ENCODE assay signal across 11 mouse cellular contexts in the genomic region with DNA sequence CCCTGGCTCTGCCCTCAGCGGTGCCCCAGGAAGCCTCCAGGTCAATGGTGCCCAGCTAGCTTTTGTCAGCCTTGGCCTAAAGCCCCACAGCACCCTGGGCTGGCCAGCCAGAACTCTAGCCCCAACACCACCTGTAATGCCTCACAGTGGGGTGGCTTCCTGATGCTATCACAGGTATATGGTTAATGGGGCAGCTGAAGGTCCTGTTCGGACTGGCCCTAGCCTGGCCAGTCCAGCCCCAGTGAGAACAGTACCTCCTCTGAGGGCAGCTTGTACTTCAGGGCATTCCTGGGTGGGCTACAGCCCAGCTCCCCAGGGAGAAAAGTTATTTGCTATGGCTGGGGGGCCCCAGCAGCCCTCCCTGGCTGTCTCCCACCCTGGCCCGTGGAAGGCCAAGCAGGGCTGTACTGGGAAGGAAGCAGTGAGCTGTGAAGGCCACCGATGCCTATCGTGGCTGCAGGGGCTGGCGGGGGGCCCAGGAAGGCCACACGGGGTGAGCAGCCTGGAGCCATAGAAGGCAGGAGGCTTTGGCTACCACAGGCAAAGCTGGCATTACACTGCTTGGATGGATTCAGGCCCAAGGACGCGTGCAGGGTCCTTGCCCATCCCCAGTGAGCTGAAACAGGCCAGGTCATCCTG. TPM values are rescaled to one million over a fixed set of nuclear protein-coding genes. Genes with fewer than 3 reads are reported as not detected.
DNase-seq lines count a peak whose midpoint lies in the region; ATAC-seq and TF ChIP-seq lines count a peak whose summit lies in the region.
"Had no signal": no experiment of that assay in that cellular context is flagged by ENCODE, and none has a peak within 500 bp of the region (broad histone marks: within the 10 kb centered on the region; RNA-seq: fewer than 3 reads in every experiment).

No protein-coding gene starts in this region.

- no peak for ATAC-seq in hindbrain, embryonic 12.5 days (ENCODE audit: low FRiP score)
- no peak for ATAC-seq in liver, embryonic 13.5 days (ENCODE audit: low read depth)
- ATAC-seq in intestine, embryonic 16.5 days, result no peak
- no peak for ATAC-seq in inflammation-experienced regulatory T-cells, adult 6 months

- no peak for TF ChIP-seq POLR2A in kidney, adult 2 months (IDR thresholded peaks at IDR 0.05; ENCODE audit: low read depth, low read length)

- DNase-seq in hindbrain, embryonic 10.5 days (ENCODE audit: low spot score), result no peak
- peak; percentile 52 for DNase-seq in gastrocnemius, postnatal 25 days
- peak; percentile 75 for DNase-seq in kidney, adult 2 months
- no peak for DNase-seq in liver, embryonic 13.5 days
- DNase-seq in cerebellum, adult 11 months, result no peak

- H3K27ac ChIP-seq in hindbrain, embryonic 10.5 days, result peak overlapping the region; percentile 4; the same call in 1 of the 2 replicates
- no peak overlapping the region for H3K27ac ChIP-seq in hindbrain, embryonic 12.5 days
- peak overlapping the region; percentile 83 for H3K27ac ChIP-seq in kidney, adult 2 months (ENCODE audit: insufficient read depth, low read depth, low read length)
- H3K27ac ChIP-seq in liver, embryonic 13.5 days, result peak overlapping the region; percentile 100
- H3K27ac ChIP-seq in intestine, embryonic 16.5 days (ENCODE audit: low read length), result no peak overlapping the region

- peaks cover 55% of the 10 kb centered on the region for H3K4me1 ChIP-seq in hindbrain, embryonic 10.5 days (replicated peaks)
- peaks cover 6% of the 10 kb centered on the region for H3K4me1 ChIP-seq in hindbrain, embryonic 12.5 days
- peaks cover 10% of the 10 kb centered on the region; the same call in 1 of the 2 replicates for H3K4me1 ChIP-seq in kidney, adult 2 months (ENCODE audit: control insufficient read depth, insufficient read depth, low read length)
- peaks cover 70% of the 10 kb centered on the region for H3K4me1 ChIP-seq in liver, embryonic 13.5 days (replicated peaks)
- H3K4me1 ChIP-seq in intestine, embryonic 16.5 days (ENCODE audit: control insufficient read depth, insufficient read depth, low read length), result peaks cover 10% of the 10 kb centered on the region

- H3K4me2 ChIP-seq in hindbrain, embryonic 12.5 days (replicated peaks), result no peak overlapping the region
- peak overlapping the region; percentile 85 for H3K4me2 ChIP-seq in liver, embryonic 13.5 days
- no peak overlapping the region for H3K4me2 ChIP-seq in intestine, embryonic 16.5 days (ENCODE audit: low read depth, low read length)
- H3K4me2 ChIP-seq: midbrain, embryonic 11.5 days had no signal

- H3K9me3 ChIP-seq in hindbrain, embryonic 10.5 days, result no peaks in the 10 kb centered on the region
- no peaks in the 10 kb centered on the region for H3K9me3 ChIP-seq in hindbrain, embryonic 12.5 days (replicated peaks)
- H3K9me3 ChIP-seq in liver, embryonic 13.5 days (replicated peaks), result no peaks in the 10 kb centered on the region
- H3K9me3 ChIP-seq in intestine, embryonic 16.5 days (ENCODE audit: control insufficient read depth, low read length), result no peaks in the 10 kb centered on the region

- H3K4me3 ChIP-seq in hindbrain, embryonic 10.5 days, result no peak overlapping the region
- no peak overlapping the region for H3K4me3 ChIP-seq in hindbrain, embryonic 12.5 days
- H3K4me3 ChIP-seq in kidney, adult 2 months (ENCODE audit: insufficient read depth, low read depth, low read length), result no peak overlapping the region
- H3K4me3 ChIP-seq in liver, embryonic 13.5 days (replicated peaks), result no peak overlapping the region
- no peak overlapping the region for H3K4me3 ChIP-seq in intestine, embryonic 16.5 days (ENCODE audit: low read length)

- no peaks in the 10 kb centered on the region for H3K36me3 ChIP-seq in hindbrain, embryonic 10.5 days
- H3K36me3 ChIP-seq in hindbrain, embryonic 12.5 days, result no peaks in the 10 kb centered on the region
- H3K36me3 ChIP-seq in kidney, adult 2 months (ENCODE audit: control insufficient read depth, insufficient read depth, low read length), result no peaks in the 10 kb centered on the region
- H3K36me3 ChIP-seq in liver, embryonic 13.5 days, result peaks cover 3% of the 10 kb centered on the region
- H3K36me3 ChIP-seq in intestine, embryonic 16.5 days (ENCODE audit: control insufficient read depth, insufficient read depth, low read length), result no peaks in the 10 kb centered on the region

- H3K9ac ChIP-seq in hindbrain, embryonic 12.5 days, result no peak overlapping the region
- peak overlapping the region; percentile 99 for H3K9ac ChIP-seq in liver, embryonic 13.5 days
- H3K9ac ChIP-seq in intestine, embryonic 16.5 days (ENCODE audit: low read depth, low read length), result no peak overlapping the region; the same call in 1 of the 2 replicates

- no peak for TF ChIP-seq CTCF in kidney, adult 2 months (conservative IDR thresholded peaks at IDR 0.05; ENCODE audit: insufficient read depth, insufficient read length, low read depth, low read length)

- peaks cover 12% of the 10 kb centered on the region for H3K27me3 ChIP-seq in hindbrain, embryonic 10.5 days (ENCODE audit: insufficient read depth, poor library complexity, severe bottlenecking)
- H3K27me3 ChIP-seq in hindbrain, embryonic 12.5 days, result peaks cover 15% of the 10 kb centered on the region
- H3K27me3 ChIP-seq in kidney, adult 2 months (replicated peaks; ENCODE audit: control insufficient read depth, insufficient read depth, low read length), result no peaks in the 10 kb centered on the region
- peaks cover 15% of the 10 kb centered on the region for H3K27me3 ChIP-seq in liver, embryonic 13.5 days
- peaks cover 7% of the 10 kb centered on the region for H3K27me3 ChIP-seq in intestine, embryonic 16.5 days (replicated peaks; ENCODE audit: control insufficient read depth, insufficient read depth, low read length)

- 64% methylated on average over 9 of the region's 9 CpGs for WGBS in hindbrain, embryonic 10.5 days
- 63% methylated on average over 9 of the region's 9 CpGs for WGBS in hindbrain, embryonic 12.5 days
- 44% methylated on average over 9 of the region's 9 CpGs for WGBS in kidney, adult 2 months
- WGBS in liver, embryonic 13.5 days (ENCODE audit: insufficient replicate concordance), result 78% methylated on average over 9 of the region's 9 CpGs
- WGBS in intestine, embryonic 16.5 days, result 72% methylated on average over 9 of the region's 9 CpGs

RNA-seq across cellular contexts. Expression of gene Nhlrc4, which starts 0.9 kb away (rescaled TPM):
- polyA plus RNA-seq in hindbrain, embryonic 10.5 days (2016; fragmentation: Nextera tagmentation; extraction: Ambion mirVana), result 0.21 and 0.55 TPM in 2 replicates
- polyA plus RNA-seq in hindbrain, embryonic 12.5 days (2016; fragmentation: Nextera tagmentation; extraction: Ambion mirVana), result 0.27 TPM in 1 of 2 replicates, not detected in the other
- not detected for total RNA-seq in gastrocnemius, postnatal 25 days (2021)
- polyA plus RNA-seq in kidney, adult 2 months (2012; rRNA removed), result 16.0 and 21.0 TPM in 2 replicates
- polyA plus RNA-seq in liver, embryonic 13.5 days (2015; fragmentation: Nextera tagmentation; extraction: Ambion mirVana), result 5.1 and 7.2 TPM in 2 replicates
- polyA plus RNA-seq in intestine, embryonic 16.5 days (2015; fragmentation: Nextera tagmentation; extraction: Ambion mirVana), result 0.73 TPM in 1 of 2 replicates, not detected in the other
- not detected for polyA plus RNA-seq in inflammation-experienced regulatory T-cells, adult 6 months (2017; shearing (Covaris generic))
- polyA plus RNA-seq: heart, embryonic 14.5 days had no signal

RNA-seq across cellular contexts. Expression of gene Pigq, which starts 0.9 kb away (rescaled TPM):
- 65.4 and 72.6 TPM in 2 replicates for polyA plus RNA-seq in hindbrain, embryonic 10.5 days (2016; fragmentation: Nextera tagmentation; extraction: Ambion mirVana)
- 53.6 and 57.5 TPM in 2 replicates for polyA plus RNA-seq in hindbrain, embryonic 12.5 days (2016; fragmentation: Nextera tagmentation; extraction: Ambion mirVana)
- total RNA-seq in gastrocnemius, postnatal 25 days (2021), result 10 to 100 TPM; 30.0 to 31.9 TPM
- 236 and 270 TPM in 2 replicates for polyA plus RNA-seq in kidney, adult 2 months (2012; rRNA removed)
- polyA plus RNA-seq in liver, embryonic 13.5 days (2015; fragmentation: Nextera tagmentation; extraction: Ambion mirVana), result 126 and 152 TPM in 2 replicates
- 57.8 and 59.7 TPM in 2 replicates for polyA plus RNA-seq in intestine, embryonic 16.5 days (2015; fragmentation: Nextera tagmentation; extraction: Ambion mirVana)
- polyA plus RNA-seq in inflammation-experienced regulatory T-cells, adult 6 months (2017; shearing (Covaris generic)), result 10 to 100 TPM; 22.0 to 28.6 (median 27.4) TPM

RNA-seq across cellular contexts. Expression of gene A930017K11Rik, which starts 6.7 kb away (rescaled TPM):
- polyA plus RNA-seq in hindbrain, embryonic 10.5 days (2016; fragmentation: Nextera tagmentation; extraction: Ambion mirVana), result 0.25 and 0.34 TPM in 2 replicates
- 0.17 and 0.18 TPM in 2 replicates for polyA plus RNA-seq in hindbrain, embryonic 12.5 days (2016; fragmentation: Nextera tagmentation; extraction: Ambion mirVana)
- not detected for total RNA-seq in gastrocnemius, postnatal 25 days (2021)
- polyA plus RNA-seq in kidney, adult 2 months (2012; rRNA removed), result 7.2 and 8.3 TPM in 2 replicates
- polyA plus RNA-seq in liver, embryonic 13.5 days (2015; fragmentation: Nextera tagmentation; extraction: Ambion mirVana), result 0.24 and 0.32 TPM in 2 replicates
- polyA plus RNA-seq in intestine, embryonic 16.5 days (2015; fragmentation: Nextera tagmentation; extraction: Ambion mirVana), result 0.21 and 0.22 TPM in 2 replicates
- not detected for polyA plus RNA-seq in inflammation-experienced regulatory T-cells, adult 6 months (2017; shearing (Covaris generic))
- total RNA-seq: liver, adult 2 months had no signal
- polyA plus RNA-seq: heart, embryonic 14.5 days; liver, adult 2 months; midbrain, embryonic 11.5 days had no signal

RNA-seq across cellular contexts. Expression of gene Rab40c, which starts 26.1 kb away (rescaled TPM):
- polyA plus RNA-seq in hindbrain, embryonic 10.5 days (2016; fragmentation: Nextera tagmentation; extraction: Ambion mirVana), result 33.4 and 43.4 TPM in 2 replicates
- 42.1 and 43.6 TPM in 2 replicates for polyA plus RNA-seq in hindbrain, embryonic 12.5 days (2016; fragmentation: Nextera tagmentation; extraction: Ambion mirVana)
- total RNA-seq in gastrocnemius, postnatal 25 days (2021), result 10 to 100 TPM in 1 of 2 experiments, 1 to 10 TPM in 1; 8.7 to 11.0 TPM
- 31.3 and 34.8 TPM in 2 replicates for polyA plus RNA-seq in kidney, adult 2 months (2012; rRNA removed)
- 6.5 and 7.0 TPM in 2 replicates for polyA plus RNA-seq in liver, embryonic 13.5 days (2015; fragmentation: Nextera tagmentation; extraction: Ambion mirVana)
- 23.2 and 24.3 TPM in 2 replicates for polyA plus RNA-seq in intestine, embryonic 16.5 days (2015; fragmentation: Nextera tagmentation; extraction: Ambion mirVana)
- 1 to 10 TPM; 6.0 to 7.9 (median 7.5) TPM for polyA plus RNA-seq in inflammation-experienced regulatory T-cells, adult 6 months (2017; shearing (Covaris generic))

RNA-seq across cellular contexts. Expression of gene Capn15, which starts 40.0 kb away (rescaled TPM):
- polyA plus RNA-seq in hindbrain, embryonic 10.5 days (2016; fragmentation: Nextera tagmentation; extraction: Ambion mirVana), result 32.4 and 35.0 TPM in 2 replicates
- polyA plus RNA-seq in hindbrain, embryonic 12.5 days (2016; fragmentation: Nextera tagmentation; extraction: Ambion mirVana), result 32.5 and 32.6 TPM in 2 replicates
- 1 to 10 TPM; 5.6 to 6.8 TPM for total RNA-seq in gastrocnemius, postnatal 25 days (2021)
- polyA plus RNA-seq in kidney, adult 2 months (2012; rRNA removed), result 24.0 and 31.6 TPM in 2 replicates
- 11.1 and 12.3 TPM in 2 replicates for polyA plus RNA-seq in liver, embryonic 13.5 days (2015; fragmentation: Nextera tagmentation; extraction: Ambion mirVana)
- polyA plus RNA-seq in intestine, embryonic 16.5 days (2015; fragmentation: Nextera tagmentation; extraction: Ambion mirVana), result 22.3 and 24.5 TPM in 2 replicates
- polyA plus RNA-seq in inflammation-experienced regulatory T-cells, adult 6 months (2017; shearing (Covaris generic)), result 1 to 10 TPM; 5.6 to 6.0 (median 5.7) TPM

Comparison
In these comparisons a context has a peak if more than half of its experiments do, and no peak if none do; other contexts are left out.
1. H3K27ac ChIP-seq: peak in hindbrain, embryonic 10.5 days (single experiment), kidney, adult 2 months (single experiment) and liver, embryonic 13.5 days (single experiment); none in hindbrain, embryonic 12.5 days (single experiment) and intestine, embryonic 16.5 days (single experiment).
2. DNase-seq: peak in gastrocnemius, postnatal 25 days (single experiment) and kidney, adult 2 months (single experiment); none in hindbrain, embryonic 10.5 days (single experiment), liver, embryonic 13.5 days (single experiment) and cerebellum, adult 11 months (single experiment).